Mouse (Mus musculus) liver, embryonic 11.5 days (tissue): ENCODE results near the gene Luzp1. TPM values are rescaled to one million over a fixed set of nuclear protein-coding genes. Genes with fewer than 3 reads are reported as not detected.

Experiments used
- ATAC-seq: fragments of 200-750 bp; cut with Nextera tagmentation; replicated peaks from 2 replicates; pipeline ENCODE4 v1.8.0; 2017; ENCODE audit warnings: moderate number of reproducible peaks, mild to moderate bottlenecking, moderate TSS enrichment, moderate library complexity; ENCODE audit not compliant: low FRiP score
- DNase-seq: peaks from one replicate; pipeline ENCODE4 v3.0.0-alpha.2; 2017; ENCODE audit warnings: low spot score
- H3K27ac ChIP-seq: fragments of 300-500 bp; sonication (generic); 2 replicates; pipeline ENCODE4 v1.5.1; 2014; ENCODE audit warnings: mild to moderate bottlenecking, low read depth, low read length, control low read depth
- H3K27me3 ChIP-seq: fragments of 300-500 bp; sonication (generic); replicated peaks from 2 replicates; pipeline ENCODE4 v1.6.1; 2014; ENCODE audit warnings: low read length, mixed read lengths; ENCODE audit not compliant: control insufficient read depth, insufficient read depth
- H3K36me3 ChIP-seq: fragments of 300-500 bp; sonication (generic); 2 replicates; pipeline ENCODE4 v1.6.1; 2014; ENCODE audit warnings: mild to moderate bottlenecking, low read length, moderate library complexity, mixed read lengths; ENCODE audit not compliant: control insufficient read depth, insufficient read depth
- H3K4me1 ChIP-seq: fragments of 300-500 bp; sonication (generic); replicated peaks from 2 replicates; pipeline ENCODE4 v1.6.1; 2014; ENCODE audit warnings: low read length, mixed read lengths; ENCODE audit not compliant: control insufficient read depth, insufficient read depth
- H3K4me2 ChIP-seq: fragments of 300-500 bp; sonication (generic); 2 replicates; pipeline ENCODE4 v1.6.1; 2014; ENCODE audit warnings: mild to moderate bottlenecking, control low read depth, moderate library complexity
- H3K4me3 ChIP-seq: fragments of 300-500 bp; sonication (generic); 2 replicates; pipeline ENCODE4 v1.5.1; 2014; ENCODE audit warnings: low read depth, low read length, control low read depth
- H3K9ac ChIP-seq: fragments of 300-500 bp; sonication (generic); 2 replicates; pipeline ENCODE4 v1.6.1; 2014; ENCODE audit warnings: low read depth, low read length, control low read depth
- H3K9me3 ChIP-seq: fragments of 300-500 bp; sonication (generic); 2 replicates; pipeline ENCODE4 v1.6.1; 2016; ENCODE audit warnings: low read length, inconsistent platforms, mixed read lengths; ENCODE audit not compliant: control insufficient read depth
- WGBS: fragments of 180-500 bp; shearing (Covaris S2); extraction: QIAGEN DNeasy Blood & Tissue Kit; methylation state at CpG from one replicate; pipeline ENCODE4 v1.1.7; 2014; 5-methylcytosine and 5-hydroxymethylcytosine counted together
- polyA plus RNA-seq: library from polyadenylated mRNA; unstranded; fragments of >200 nt; fragmentation: Nextera tagmentation; extraction: Ambion mirVana; gene quantifications from 2 replicates; pipeline ENCODE4 v1.2.1, GENCODE M21; 2014

Gene Luzp1
- polyA plus RNA-seq, 1 experiment from 2014 or later = 44.7 TPM

DNA sequence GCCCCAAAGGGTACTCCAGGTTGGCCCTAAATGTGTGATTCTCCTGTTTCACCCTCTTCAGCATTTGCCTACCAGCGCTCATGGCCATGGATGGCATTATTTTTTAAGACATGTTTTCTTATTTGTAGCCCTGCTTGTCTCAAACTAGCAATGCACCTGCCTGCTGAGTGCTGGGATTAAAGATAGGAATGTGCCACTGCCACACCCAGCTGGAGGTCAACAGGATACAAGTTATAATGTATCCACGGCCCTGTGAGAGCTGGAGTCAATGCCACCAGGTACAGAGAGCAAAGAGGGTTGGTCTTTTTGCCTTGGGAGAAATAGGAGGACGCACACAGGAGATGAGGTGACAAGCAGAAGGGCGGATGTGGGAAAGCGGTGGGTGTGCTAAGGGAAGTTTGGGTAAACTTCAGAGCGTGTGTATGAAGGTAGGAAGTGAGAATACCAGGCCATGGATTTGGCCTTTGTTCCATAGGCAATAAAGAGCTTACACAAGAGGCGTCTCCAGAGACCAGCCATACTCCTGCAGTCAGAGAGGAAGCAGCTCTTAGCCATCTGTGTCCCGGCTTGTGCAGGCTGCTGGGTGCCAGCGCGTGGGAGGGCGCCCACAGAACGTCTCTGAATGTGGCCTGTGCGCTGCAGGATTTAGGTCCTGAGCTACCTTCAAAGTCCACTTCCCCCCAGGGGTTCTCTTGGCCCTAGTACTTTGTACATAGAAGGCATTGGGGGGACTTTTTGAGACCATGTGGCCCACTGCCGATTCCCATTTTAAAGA is 821 bp upstream of the Luzp1 start:
- Histone ChIP-seq H3K27me3 (peaks cover 9% of the 10 kb centered on the region), H3K4me3 (no peak overlapping the region)

DNA sequence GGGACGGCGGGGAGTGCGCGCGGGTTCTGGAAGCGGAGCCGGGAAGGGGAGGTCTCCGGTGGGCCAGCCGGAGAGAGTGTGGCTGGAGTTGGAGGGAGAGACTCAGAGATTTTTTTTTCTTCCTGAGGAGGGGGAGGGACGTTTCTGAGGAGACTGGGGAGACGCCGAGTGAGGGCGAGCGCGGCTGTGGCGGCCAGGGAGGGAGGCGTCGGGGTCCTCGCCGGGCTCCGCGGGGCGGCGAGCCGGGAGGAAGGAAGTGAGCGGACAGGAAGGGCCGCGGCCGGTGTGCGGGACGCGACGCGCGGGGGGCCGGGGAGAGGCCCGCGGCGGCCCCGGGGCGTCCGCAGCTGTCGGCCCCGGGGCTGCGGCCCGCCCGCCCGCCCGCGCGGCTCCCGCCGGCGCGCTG is 383 bp downstream of the Luzp1 start:
- H3K4me1 ChIP-seq = peaks cover 9% of the 10 kb centered on the region
- WGBS = under 1% methylated on average over 38 of the region's 55 CpGs
- H3K36me3 ChIP-seq = no peaks in the 10 kb centered on the region
- peak overlapping the region; percentile 91 for H3K27ac ChIP-seq
- no peaks in the 10 kb centered on the region for H3K9me3 ChIP-seq
- H3K9ac ChIP-seq = peak overlapping the region; percentile 82
- no peak for DNase-seq
- peak; percentile 52 for ATAC-seq
- H3K27me3 ChIP-seq = 0 out of 2 replicates have a peak, but pooled peaks cover under 1% of the 10 kb centered on the region
- peak overlapping the region; percentile 65 for H3K4me3 ChIP-seq
- H3K4me2 ChIP-seq = peak overlapping the region; percentile 86

More for the DNA sequence above, 821 bp upstream of the Luzp1 start:
- H3K4me2 ChIP-seq = peak overlapping the region; percentile 86
- H3K9me3 ChIP-seq = no peaks in the 10 kb centered on the region
- no peak for ATAC-seq
- DNase-seq = no peak
- 71% methylated on average over 14 of the region's 14 CpGs for WGBS
- H3K4me1 ChIP-seq = peaks cover 12% of the 10 kb centered on the region
- no peaks in the 10 kb centered on the region for H3K36me3 ChIP-seq
- no peak overlapping the region for H3K27ac ChIP-seq
- H3K9ac ChIP-seq = no peak overlapping the region

DNA sequence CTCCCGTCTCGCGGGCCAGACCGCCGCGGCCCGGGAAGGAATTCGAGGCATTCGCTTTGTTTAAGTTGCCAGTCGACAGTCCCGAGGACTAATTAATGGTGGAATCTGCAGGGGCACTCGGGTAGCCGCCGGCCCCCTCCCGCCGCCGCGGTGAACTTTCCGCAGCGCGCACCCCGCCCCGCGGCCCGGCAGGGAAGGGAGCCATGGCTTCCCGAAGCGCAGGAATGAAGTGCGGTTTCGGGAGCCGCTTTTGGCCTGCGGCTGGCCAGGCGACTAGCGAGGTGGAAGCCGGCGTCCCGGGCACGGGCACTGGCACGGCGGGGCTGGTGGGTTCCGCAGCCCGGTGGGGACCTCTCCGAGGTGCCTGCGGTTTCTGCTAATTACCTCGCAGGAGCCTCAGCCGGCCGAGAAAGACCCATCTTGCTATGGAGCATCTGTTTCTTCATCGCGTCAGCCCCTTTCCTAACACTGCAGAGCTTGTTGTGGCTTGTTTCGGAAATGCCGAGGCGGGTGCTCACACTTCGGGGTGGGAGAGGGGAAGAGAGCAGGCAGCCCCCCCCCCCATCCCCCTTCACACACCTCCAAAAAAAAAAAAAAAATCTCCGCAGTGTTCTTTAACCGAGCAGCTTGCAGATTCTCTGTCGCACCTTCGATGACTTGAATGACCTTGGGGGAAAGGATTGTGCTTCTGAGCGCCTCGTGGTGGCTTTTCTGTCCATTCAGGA is 948 bp downstream of the Luzp1 start:
- ATAC-seq = peak; percentile 11; the same call in 1 of the 2 replicates
- Histone ChIP-seq H3K9me3 (no peaks in the 10 kb centered on the region), H3K9ac (peak overlapping the region; percentile 82), H3K27me3 (no peaks in the 10 kb centered on the region), H3K36me3 (no peaks in the 10 kb centered on the region), H3K4me3 (peak overlapping the region; percentile 65), H3K27ac (peak overlapping the region; percentile 91), H3K4me1 (peaks cover 9% of the 10 kb centered on the region), H3K4me2 (peak overlapping the region; percentile 86)
- DNase-seq = peak; percentile 62
- under 1% methylated on average over 56 of the region's 58 CpGs for WGBS

DNA sequence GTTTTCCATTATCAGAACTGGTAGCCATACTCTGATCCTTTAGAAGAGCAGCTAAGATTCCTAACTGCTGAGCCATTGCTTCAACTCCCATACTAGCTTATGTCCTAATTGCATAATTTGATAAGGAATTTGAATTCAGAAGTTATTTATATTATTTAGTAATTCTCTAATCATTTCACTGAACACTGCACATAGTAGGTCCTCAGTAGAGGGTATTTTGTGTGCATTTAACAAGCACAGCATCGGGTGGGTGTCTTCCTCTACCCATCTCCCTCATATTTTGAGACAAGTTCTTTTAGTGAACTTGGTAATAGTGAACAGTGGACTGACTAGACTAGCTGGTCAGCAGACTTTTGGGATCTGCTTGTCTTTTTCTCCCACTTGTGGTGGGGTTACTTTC is 7.1 kb downstream of the Luzp1 start:
- Histone ChIP-seq H3K4me2 (no peak overlapping the region), H3K9me3 (no peaks in the 10 kb centered on the region), H3K27me3 (no peaks in the 10 kb centered on the region), H3K27ac (no peak overlapping the region), H3K36me3 (no peaks in the 10 kb centered on the region), H3K4me3 (no peak overlapping the region), H3K9ac (no peak overlapping the region), H3K4me1 (no peaks in the 10 kb centered on the region)
- 85% methylated on average over 1 of the region's 1 CpGs for WGBS
- DNase-seq (no peak), ATAC-seq (no peak)

DNA sequence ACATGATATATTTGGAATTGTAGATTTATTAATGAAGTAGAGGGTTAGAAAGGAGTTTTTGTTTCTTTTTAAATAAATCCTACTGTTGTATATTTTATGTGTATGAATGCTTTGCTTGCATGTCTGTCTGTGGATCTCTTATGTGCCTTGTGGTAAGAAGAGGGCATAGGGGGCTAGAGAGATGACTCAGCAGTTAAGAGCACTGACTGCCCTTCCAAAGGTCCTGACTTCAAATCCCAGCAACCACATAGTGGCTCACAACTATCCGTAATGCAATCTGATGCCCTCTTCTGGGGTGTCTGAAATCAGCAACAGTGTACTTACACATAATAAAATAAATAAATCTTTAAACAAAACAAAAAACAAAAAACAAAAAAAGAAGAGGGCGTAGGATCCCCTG is 17.0 kb downstream of the Luzp1 start:
- no peaks in the 10 kb centered on the region for H3K4me1 ChIP-seq
- no peak overlapping the region for H3K27ac ChIP-seq
- H3K9ac ChIP-seq = no peak overlapping the region
- no peaks in the 10 kb centered on the region for H3K36me3 ChIP-seq
- H3K27me3 ChIP-seq = no peaks in the 10 kb centered on the region
- ATAC-seq = no peak
- H3K4me2 ChIP-seq = no peak overlapping the region
- 83% methylated on average over 2 of the region's 2 CpGs for whole genome bisulfite sequencing
- no peak for DNase-seq
- H3K4me3 ChIP-seq = no peak overlapping the region
- no peaks in the 10 kb centered on the region for H3K9me3 ChIP-seq

DNA sequence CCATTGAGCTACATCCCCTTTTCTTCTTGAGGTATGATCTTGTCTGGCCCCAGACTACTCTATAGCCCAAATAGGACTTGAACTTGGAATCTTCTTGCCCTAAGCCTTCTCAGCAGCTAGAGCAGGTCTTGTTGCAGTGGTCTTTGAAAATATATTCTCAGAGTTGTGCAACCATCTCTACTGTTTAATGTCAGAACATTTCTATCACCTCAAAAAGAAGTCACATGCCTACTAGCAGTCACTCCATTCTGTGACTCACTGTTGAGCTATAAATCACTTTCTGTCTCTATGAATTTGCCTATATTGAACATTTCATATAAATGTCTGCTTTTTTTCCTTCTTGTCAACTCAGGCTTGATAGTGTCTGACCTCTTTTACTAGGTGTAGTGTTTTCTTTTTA is 26.4 kb downstream of the Luzp1 start:
- no peak overlapping the region for H3K9ac ChIP-seq
- no peak overlapping the region for H3K4me2 ChIP-seq
- no peak for ATAC-seq
- H3K4me3 ChIP-seq = no peak overlapping the region
- no peaks in the 10 kb centered on the region for H3K27me3 ChIP-seq
- 0 out of 2 replicates have a peak, but pooled peaks cover 2% of the 10 kb centered on the region for H3K4me1 ChIP-seq
- H3K9me3 ChIP-seq = no peaks in the 10 kb centered on the region
- H3K27ac ChIP-seq = no peak overlapping the region
- DNase-seq = no peak
- no peaks in the 10 kb centered on the region for H3K36me3 ChIP-seq

DNA sequence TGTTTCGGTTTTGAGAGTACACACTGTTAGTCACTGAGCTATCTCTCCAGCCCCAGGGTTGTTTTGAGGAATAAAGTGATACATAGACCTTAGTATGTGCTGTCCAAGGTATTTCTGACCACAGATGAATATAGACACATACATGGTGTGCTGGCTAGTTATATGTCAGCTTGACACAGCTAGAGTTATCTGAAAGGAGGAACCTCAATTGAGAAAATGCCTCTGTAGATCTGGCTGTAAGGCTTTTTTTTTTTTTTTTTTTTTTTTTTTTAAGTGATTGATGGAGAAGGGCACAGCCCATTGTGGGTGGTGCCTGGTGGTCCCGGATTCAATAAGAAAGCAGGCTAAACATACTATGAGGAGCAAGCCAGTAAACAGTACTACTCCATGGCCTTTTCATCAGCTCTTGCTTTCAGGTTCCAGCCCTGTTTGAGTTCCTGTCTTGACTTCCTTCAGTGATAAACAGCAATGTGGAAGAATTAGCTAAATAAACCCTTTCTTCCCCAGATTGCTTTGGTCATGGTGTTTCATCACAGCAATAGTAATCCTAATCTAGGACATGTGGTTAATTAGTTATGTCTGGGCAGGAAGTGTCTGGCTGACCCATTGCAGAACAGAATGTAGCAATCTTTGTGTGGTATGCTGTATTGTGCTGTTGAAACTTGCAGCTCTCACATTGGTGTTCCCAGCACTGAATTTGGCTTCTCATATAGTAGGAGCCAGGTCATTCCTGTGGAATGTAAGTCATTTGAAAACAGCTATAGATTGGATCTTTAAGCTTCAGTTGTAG is 36.1 kb downstream of the Luzp1 start:
- ATAC-seq (no peak), DNase-seq (no peak)
- Histone ChIP-seq H3K9me3 (no peaks in the 10 kb centered on the region), H3K36me3 (no peaks in the 10 kb centered on the region), H3K4me1 (peaks cover 10% of the 10 kb centered on the region; the same call in 1 of the 2 replicates), H3K4me2 (no peak overlapping the region), H3K27ac (no peak overlapping the region), H3K4me3 (no peak overlapping the region), H3K9ac (no peak overlapping the region), H3K27me3 (no peaks in the 10 kb centered on the region)
- WGBS = 33% methylated on average over 2 of the region's 2 CpGs

DNA sequence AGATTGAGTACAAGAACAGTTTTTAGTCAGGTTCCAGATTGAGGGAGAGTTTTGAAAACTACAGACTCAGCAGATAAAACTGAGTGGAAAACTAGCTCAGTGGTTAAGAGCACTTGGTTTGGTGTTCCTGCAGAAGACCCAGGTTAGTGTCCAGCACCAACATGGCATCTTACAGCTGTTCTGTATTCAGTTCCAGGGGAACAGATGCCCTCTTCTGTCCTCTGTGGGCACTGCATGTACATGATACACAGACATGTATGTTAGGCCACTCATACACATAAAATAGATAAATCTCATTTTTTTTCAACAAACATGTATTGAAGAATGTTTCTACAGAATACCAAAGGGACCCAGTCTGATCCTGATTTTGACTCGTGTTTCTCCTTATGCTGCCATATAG is 40.3 kb downstream of the Luzp1 start:
- no peaks in the 10 kb centered on the region for H3K27me3 ChIP-seq
- H3K36me3 ChIP-seq = no peaks in the 10 kb centered on the region
- WGBS = 60% methylated on average over 1 of the region's 1 CpGs
- no peak overlapping the region for H3K4me3 ChIP-seq
- no peak overlapping the region for H3K27ac ChIP-seq
- ATAC-seq = no peak
- H3K9ac ChIP-seq = no peak overlapping the region
- DNase-seq = no peak
- H3K9me3 ChIP-seq = no peaks in the 10 kb centered on the region
- H3K4me1 ChIP-seq = peaks cover 16% of the 10 kb centered on the region
- H3K4me2 ChIP-seq = no peak overlapping the region
